Mouse (Mus musculus): Measurements from ENCODE around the gene Prdm10. TPM values are rescaled to one million over a fixed set of nuclear protein-coding genes. Genes with fewer than 3 reads are reported as not detected.

Prdm10 gene
- polyA plus RNA-seq, 1 experiment from 2014 or later, result 9.7 TPM

- Histone ChIP-seq H3K4me3 (replicated peaks; ENCODE audit: low read depth, low read length) (no peak overlapping the region), H3K27me3 (ENCODE audit: control insufficient read depth, insufficient read depth, low read length) (no peaks in the 10 kb centered on the region), H3K4me1 (ENCODE audit: control insufficient read depth, insufficient read depth, low read length) (no peaks in the 10 kb centered on the region), H3K27ac (replicated peaks; ENCODE audit: low read depth, low read length) (no peak overlapping the region), H3K9me3 (ENCODE audit: control insufficient read depth, low read length) (no peaks in the 10 kb centered on the region), H3K9ac (replicated peaks; ENCODE audit: low read length) (no peak overlapping the region), H3K4me2 (ENCODE audit: low read length) (no peak overlapping the region), H3K36me3 (ENCODE audit: control insufficient read depth, insufficient read depth, low read length) (no peaks in the 10 kb centered on the region)
- ATAC-seq (ENCODE audit: low FRiP score, low TSS enrichment), result no peak
- 94% methylated on average over 7 of the region's 7 CpGs for WGBS
- DNase-seq, result no peak
These were observed 25.7 kb upstream of the Prdm10 start for GRCm38 (mm10) chr9:31254697-31255004.

GRCm38 (mm10) chr9:31255953-31256352 lies 24.4 kb upstream of the Prdm10 start:
- 72% methylated on average over 7 of the region's 7 CpGs for WGBS
- Histone ChIP-seq H3K9me3 (ENCODE audit: control insufficient read depth, low read length) (no peaks in the 10 kb centered on the region), H3K27me3 (ENCODE audit: control insufficient read depth, insufficient read depth, low read length) (no peaks in the 10 kb centered on the region), H3K4me3 (replicated peaks; ENCODE audit: low read depth, low read length) (no peak overlapping the region), H3K9ac (replicated peaks; ENCODE audit: low read length) (no peak overlapping the region), H3K36me3 (ENCODE audit: control insufficient read depth, insufficient read depth, low read length) (no peaks in the 10 kb centered on the region), H3K4me1 (ENCODE audit: control insufficient read depth, insufficient read depth, low read length) (no peaks in the 10 kb centered on the region), H3K4me2 (ENCODE audit: low read length) (no peak overlapping the region), H3K27ac (replicated peaks; ENCODE audit: low read depth, low read length) (no peak overlapping the region)
- DNase-seq (no peak), ATAC-seq (ENCODE audit: low FRiP score, low TSS enrichment) (no peak)

- no peak overlapping the region for H3K27ac ChIP-seq (replicated peaks; ENCODE audit: low read depth, low read length)
- no peaks in the 10 kb centered on the region for H3K27me3 ChIP-seq (ENCODE audit: control insufficient read depth, insufficient read depth, low read length)
- DNase-seq (no peak), ATAC-seq (ENCODE audit: low FRiP score, low TSS enrichment) (no peak)
- no peaks in the 10 kb centered on the region for H3K36me3 ChIP-seq (ENCODE audit: control insufficient read depth, insufficient read depth, low read length)
- 85% methylated on average over 3 of the region's 3 CpGs for WGBS
- H3K4me2 ChIP-seq (ENCODE audit: low read length), result no peak overlapping the region
- H3K4me3 ChIP-seq (replicated peaks; ENCODE audit: low read depth, low read length), result no peak overlapping the region
- no peaks in the 10 kb centered on the region for H3K9me3 ChIP-seq (ENCODE audit: control insufficient read depth, low read length)
- H3K4me1 ChIP-seq (ENCODE audit: control insufficient read depth, insufficient read depth, low read length), result no peaks in the 10 kb centered on the region
- H3K9ac ChIP-seq (replicated peaks; ENCODE audit: low read length), result no peak overlapping the region
These were observed 22.1 kb upstream of the Prdm10 start for GRCm38 (mm10) chr9:31258237-31258636.

GRCm38 (mm10) chr9:31260219-31260618 lies 20.1 kb upstream of the Prdm10 start:
- Histone ChIP-seq H3K27ac (replicated peaks; ENCODE audit: low read depth, low read length) (no peak overlapping the region), H3K9me3 (ENCODE audit: control insufficient read depth, low read length) (no peaks in the 10 kb centered on the region), H3K36me3 (ENCODE audit: control insufficient read depth, insufficient read depth, low read length) (no peaks in the 10 kb centered on the region), H3K9ac (replicated peaks; ENCODE audit: low read length) (no peak overlapping the region), H3K4me3 (replicated peaks; ENCODE audit: low read depth, low read length) (no peak overlapping the region), H3K27me3 (ENCODE audit: control insufficient read depth, insufficient read depth, low read length) (no peaks in the 10 kb centered on the region), H3K4me2 (ENCODE audit: low read length) (no peak overlapping the region), H3K4me1 (ENCODE audit: control insufficient read depth, insufficient read depth, low read length) (no peaks in the 10 kb centered on the region)
- WGBS, result 80% methylated on average over 4 of the region's 4 CpGs
- DNase-seq (no peak), ATAC-seq (ENCODE audit: low FRiP score, low TSS enrichment) (no peak)

GRCm38 (mm10) chr9:31262226-31263105 lies 17.9 kb upstream of the Prdm10 start:
- Histone ChIP-seq H3K4me1 (ENCODE audit: control insufficient read depth, insufficient read depth, low read length) (no peaks in the 10 kb centered on the region), H3K9me3 (ENCODE audit: control insufficient read depth, low read length) (no peaks in the 10 kb centered on the region), H3K9ac (replicated peaks; ENCODE audit: low read length) (no peak overlapping the region), H3K27ac (replicated peaks; ENCODE audit: low read depth, low read length) (no peak overlapping the region), H3K4me3 (replicated peaks; ENCODE audit: low read depth, low read length) (no peak overlapping the region), H3K36me3 (ENCODE audit: control insufficient read depth, insufficient read depth, low read length) (no peaks in the 10 kb centered on the region), H3K4me2 (ENCODE audit: low read length) (no peak overlapping the region), H3K27me3 (ENCODE audit: control insufficient read depth, insufficient read depth, low read length) (no peaks in the 10 kb centered on the region)
- WGBS, result 44% methylated on average over 4 of the region's 4 CpGs
- ATAC-seq (ENCODE audit: low FRiP score, low TSS enrichment), result no peak
- no peak for DNase-seq

- DNase-seq, result peak; percentile 76
- WGBS, result 79% methylated on average over 5 of the region's 5 CpGs
- H3K27ac ChIP-seq (replicated peaks; ENCODE audit: low read depth, low read length), result 0 out of 2 replicates have a peak overlapping the region, but pooled peaks have one; percentile 13
- no peak overlapping the region for H3K4me3 ChIP-seq (replicated peaks; ENCODE audit: low read depth, low read length)
- H3K27me3 ChIP-seq (ENCODE audit: control insufficient read depth, insufficient read depth, low read length), result no peaks in the 10 kb centered on the region
- H3K4me2 ChIP-seq (ENCODE audit: low read length), result no peak overlapping the region
- no peaks in the 10 kb centered on the region for H3K9me3 ChIP-seq (ENCODE audit: control insufficient read depth, low read length)
- no peak for ATAC-seq (ENCODE audit: low FRiP score, low TSS enrichment)
- H3K4me1 ChIP-seq (ENCODE audit: control insufficient read depth, insufficient read depth, low read length), result no peaks in the 10 kb centered on the region
- H3K9ac ChIP-seq (replicated peaks; ENCODE audit: low read length), result no peak overlapping the region
- no peaks in the 10 kb centered on the region for H3K36me3 ChIP-seq (ENCODE audit: control insufficient read depth, insufficient read depth, low read length)
These were observed 14.2 kb upstream of the Prdm10 start for GRCm38 (mm10) chr9:31266013-31266659.

- ATAC-seq (ENCODE audit: low FRiP score, low TSS enrichment) (no peak), DNase-seq (no peak)
- Histone ChIP-seq H3K4me1 (ENCODE audit: control insufficient read depth, insufficient read depth, low read length) (no peaks in the 10 kb centered on the region), H3K36me3 (ENCODE audit: control insufficient read depth, insufficient read depth, low read length) (no peaks in the 10 kb centered on the region), H3K9ac (replicated peaks; ENCODE audit: low read length) (no peak overlapping the region), H3K4me3 (replicated peaks; ENCODE audit: low read depth, low read length) (no peak overlapping the region), H3K9me3 (ENCODE audit: control insufficient read depth, low read length) (no peaks in the 10 kb centered on the region), H3K27me3 (ENCODE audit: control insufficient read depth, insufficient read depth, low read length) (no peaks in the 10 kb centered on the region), H3K27ac (replicated peaks; ENCODE audit: low read depth, low read length) (no peak overlapping the region), H3K4me2 (ENCODE audit: low read length) (no peak overlapping the region)
- WGBS, result 84% methylated on average over 8 of the region's 8 CpGs
These were observed 8.9 kb upstream of the Prdm10 start for GRCm38 (mm10) chr9:31271221-31272015.

- Histone ChIP-seq H3K27me3 (ENCODE audit: control insufficient read depth, insufficient read depth, low read length) (no peaks in the 10 kb centered on the region), H3K36me3 (ENCODE audit: control insufficient read depth, insufficient read depth, low read length) (no peaks in the 10 kb centered on the region), H3K9me3 (ENCODE audit: control insufficient read depth, low read length) (no peaks in the 10 kb centered on the region), H3K4me3 (replicated peaks; ENCODE audit: low read depth, low read length) (no peak overlapping the region), H3K9ac (replicated peaks; ENCODE audit: low read length) (no peak overlapping the region), H3K27ac (replicated peaks; ENCODE audit: low read depth, low read length) (no peak overlapping the region), H3K4me2 (ENCODE audit: low read length) (no peak overlapping the region), H3K4me1 (ENCODE audit: control insufficient read depth, insufficient read depth, low read length) (no peaks in the 10 kb centered on the region)
- ATAC-seq (ENCODE audit: low FRiP score, low TSS enrichment) (no peak), DNase-seq (no peak)
- WGBS, result 72% methylated on average over 4 of the region's 4 CpGs
These were observed 8.2 kb upstream of the Prdm10 start for GRCm38 (mm10) chr9:31272160-31272559.
